Mouse (Mus musculus): ENCODE results near the gene Olfr410. TPM values are rescaled to one million over a fixed set of nuclear protein-coding genes. Genes with fewer than 3 reads are reported as not detected.

The Olfr410 gene
- total and polyA plus RNA-seq, 2 experiments from 2014 or later = not detected

- 37% methylated on average over 2 of the region's 2 CpGs for WGBS
- H3K9ac ChIP-seq (replicated peaks; ENCODE audit: low read depth, low read length) = no peak within 1 kb of the TSS
- H3K27me3 ChIP-seq (ENCODE audit: control insufficient read depth, insufficient read depth, low read length) = no peaks in the 10 kb centered on the region
- no peaks in the 10 kb centered on the region for H3K36me3 ChIP-seq (replicated peaks; ENCODE audit: control insufficient read depth, insufficient read depth, low read length)
- H3K4me1 ChIP-seq (ENCODE audit: control insufficient read depth, insufficient read depth) = no peaks in the 10 kb centered on the region
- no peak within 1 kb of the TSS for H3K4me3 ChIP-seq (ENCODE audit: low read depth, low read length)
- no peak for DNase-seq (ENCODE audit: low spot score)
- no peak within 1 kb of the TSS for H3K4me2 ChIP-seq (ENCODE audit: low read depth, low read length)
- no peak for ATAC-seq (ENCODE audit: insufficient read depth, low read depth)
- no peak within 1 kb of the TSS for H3K27ac ChIP-seq (ENCODE audit: low read depth)
- TF ChIP-seq CTCF (IDR thresholded peaks at IDR 0.05; ENCODE audit: low read depth) = no peak
- H3K9me3 ChIP-seq (replicated peaks; ENCODE audit: control insufficient read depth, low read length) = 0 out of 2 replicates have a peak, but pooled peaks cover 6% of the 10 kb centered on the region
Measured at GRCm38 (mm10) chr11:74283436-74283835, 54.4 kb downstream of the Olfr410 start, which contains the start of gene Olfr59. TSS of gene Olfr59 (plus strand) at chr11:74283736.

Other genes with a start within 250 kb of the Olfr410 start
- gene Olfr401, start 224.3 kb downstream of the Olfr410 start, total RNA-seq (2014; rRNA removed; ENCODE audit: low replicate concordance) = not detected in 2 replicates
- gene Olfr401, start 224.3 kb downstream of the Olfr410 start, polyA plus RNA-seq (2015; fragmentation: Nextera tagmentation; extraction: Ambion mirVana) = not detected in 2 replicates
- gene Olfr402, start 184.5 kb downstream of the Olfr410 start, total RNA-seq (2014; rRNA removed; ENCODE audit: low replicate concordance) = not detected in 2 replicates
- gene Olfr402, start 184.5 kb downstream of the Olfr410 start, polyA plus RNA-seq (2015; fragmentation: Nextera tagmentation; extraction: Ambion mirVana) = not detected in 2 replicates
- not detected in 2 replicates for gene Olfr403, start 151.8 kb downstream of the Olfr410 start, total RNA-seq (2014; rRNA removed; ENCODE audit: low replicate concordance)
- not detected in 2 replicates for gene Olfr403, start 151.8 kb downstream of the Olfr410 start, polyA plus RNA-seq (2015; fragmentation: Nextera tagmentation; extraction: Ambion mirVana)
- not detected in 2 replicates for gene Olfr43, start 126.7 kb downstream of the Olfr410 start, total RNA-seq (2014; rRNA removed; ENCODE audit: low replicate concordance)
- gene Olfr43, start 126.7 kb downstream of the Olfr410 start, polyA plus RNA-seq (2015; fragmentation: Nextera tagmentation; extraction: Ambion mirVana) = not detected in 2 replicates
- not detected in 2 replicates for gene Olfr406, start 78.2 kb downstream of the Olfr410 start, total RNA-seq (2014; rRNA removed; ENCODE audit: low replicate concordance)
- gene Olfr406, start 78.2 kb downstream of the Olfr410 start, polyA plus RNA-seq (2015; fragmentation: Nextera tagmentation; extraction: Ambion mirVana) = not detected in 2 replicates
- gene Olfr59, start 54.3 kb downstream of the Olfr410 start, total RNA-seq (2014; rRNA removed; ENCODE audit: low replicate concordance) = not detected in 2 replicates
- gene Olfr59, start 54.3 kb downstream of the Olfr410 start, polyA plus RNA-seq (2015; fragmentation: Nextera tagmentation; extraction: Ambion mirVana) = not detected in 2 replicates
- not detected in 2 replicates for gene Olfr411, start 14.6 kb upstream of the Olfr410 start, total RNA-seq (2014; rRNA removed; ENCODE audit: low replicate concordance)
- gene Olfr411, start 14.6 kb upstream of the Olfr410 start, polyA plus RNA-seq (2015; fragmentation: Nextera tagmentation; extraction: Ambion mirVana) = not detected in 2 replicates
- gene Olfr412, start 24.0 kb upstream of the Olfr410 start, total RNA-seq (2014; rRNA removed; ENCODE audit: low replicate concordance) = not detected in 2 replicates
- gene Olfr412, start 24.0 kb upstream of the Olfr410 start, polyA plus RNA-seq (2015; fragmentation: Nextera tagmentation; extraction: Ambion mirVana) = not detected in 2 replicates